Mouse (Mus musculus) MEL (cell line): ENCODE results near the gene Haus2. TPM values are rescaled to one million over a fixed set of nuclear protein-coding genes. Genes with fewer than 3 reads are reported as not detected.
A peak's percentile ranks its signal among the peaks of the same experiment; 100 is the strongest.

Experiments
- DNase-seq: peaks from one replicate; pipeline ENCODE4 v3.0.0; 2011; ENCODE audit warnings: low read depth, low spot score
- H3K27ac ChIP-seq: 2 replicates; pipeline ENCODE4 v1.5.1; 2012; ENCODE audit warnings: low read depth, mild to moderate bottlenecking, control low read depth, low read length, moderate library complexity; ENCODE audit not compliant: control insufficient read depth
- H3K27me3 ChIP-seq, 2 experiments: fragments of 150-350 bp in 1 of 2; sonication (generic) in 1 of 2; 2 replicates each; pipeline ENCODE4 v1.6.1; 2012; ENCODE audit warnings: low read length in 2 of 2, mild to moderate bottlenecking in 2 of 2, improper control_type of control experiment in 1 of 2, moderate library complexity in 1 of 2; ENCODE audit not compliant: insufficient read depth in 2 of 2, control insufficient read depth in 1 of 2
- H3K36me3 ChIP-seq, 2 experiments: 2 replicates each; pipeline ENCODE4 v1.6.1; 2012 to 2014; ENCODE audit warnings: low read length in 2 of 2, improper control_type of control experiment in 1 of 2, inconsistent platforms in 1 of 2, mild to moderate bottlenecking in 1 of 2; ENCODE audit not compliant: insufficient read depth in 2 of 2, control insufficient read depth in 1 of 2
- H3K4me1 ChIP-seq, 2 experiments: fragments of 150-350 bp in 1 of 2; sonication (generic) in 1 of 2; 2 replicates each; pipeline ENCODE4 v1.6.1; 2012; ENCODE audit warnings: low read length in 2 of 2, improper control_type of control experiment in 1 of 2, mild to moderate bottlenecking in 1 of 2; ENCODE audit not compliant: insufficient read depth in 2 of 2, control insufficient read depth in 1 of 2
- H3K4me3 ChIP-seq, 2 experiments: fragments of 150-350 bp in 1 of 2; sonication (generic) in 1 of 2; 2 replicates each; pipeline ENCODE4 v1.5.1; 2012; ENCODE audit warnings: low read depth in 2 of 2, low read length in 2 of 2, mild to moderate bottlenecking in 2 of 2, moderate library complexity in 2 of 2, control low read depth in 1 of 2, improper control_type of control experiment in 1 of 2; ENCODE audit not compliant: control insufficient read depth in 1 of 2, insufficient read depth in 1 of 2
- H3K79me2 ChIP-seq: 2 replicates; pipeline ENCODE4 v1.6.1; 2012; ENCODE audit warnings: mild to moderate bottlenecking, low read length, moderate library complexity; ENCODE audit not compliant: control insufficient read depth, poor library complexity, insufficient read depth
- H3K9ac ChIP-seq: 2 replicates; pipeline ENCODE4 v1.6.1; 2012; ENCODE audit warnings: low read depth, mild to moderate bottlenecking, control low read depth, low read length, moderate library complexity; ENCODE audit not compliant: control insufficient read depth, poor library complexity, severe bottlenecking
- H3K9me3 ChIP-seq: fragments of 150-350 bp; sonication (generic); replicated peaks from 2 replicates; pipeline ENCODE4 v1.6.1; 2012; ENCODE audit warnings: mild to moderate bottlenecking, low read length, improper control_type of control experiment, moderate library complexity; ENCODE audit not compliant: insufficient read depth
- BHLHE40 ChIP-seq: IDR thresholded peaks from 2 replicates; pipeline ENCODE4 v1.6.1; 2012; ENCODE audit warnings: low read depth, mild to moderate bottlenecking, inconsistent platforms, low read length, improper control_type of control experiment, borderline replicate concordance
- CTCF ChIP-seq, 3 experiments: IDR thresholded peaks in 2 of 3; conservative IDR thresholded peaks in 1 of 3; 2 replicates each; pipeline ENCODE4 v1.5.1; 2011 to 2012; ENCODE audit warnings: low read length in 3 of 3, low read depth in 2 of 3, mild to moderate bottlenecking in 2 of 3, improper control_type of control experiment in 1 of 3, inconsistent platforms in 1 of 3, mixed read lengths in 1 of 3, moderate library complexity in 1 of 3; ENCODE audit not compliant: control insufficient read depth in 1 of 3, insufficient read depth in 1 of 3, poor library complexity in 1 of 3, severe bottlenecking in 1 of 3
- E2F4 ChIP-seq: IDR thresholded peaks from 2 replicates; pipeline ENCODE4 v1.6.1; 2011; ENCODE audit warnings: low read depth, low read length, improper control_type of control experiment, borderline replicate concordance
- ELF1 ChIP-seq: IDR thresholded peaks from 2 replicates; pipeline ENCODE4 v1.6.1; 2014; ENCODE audit warnings: low read depth, mild to moderate bottlenecking, inconsistent platforms, low read length, improper control_type of control experiment, moderate library complexity
- EP300 ChIP-seq, 2 experiments: IDR thresholded peaks; 2 replicates each; pipeline ENCODE4 v1.6.1; 2011; ENCODE audit warnings: improper control_type of control experiment in 2 of 2, low read length in 2 of 2, low read depth in 1 of 2, mild to moderate bottlenecking in 1 of 2
- ETS1 ChIP-seq: IDR thresholded peaks from 2 replicates; pipeline ENCODE4 v1.6.1; 2012; ENCODE audit warnings: low read depth, mild to moderate bottlenecking, inconsistent platforms, low read length, improper control_type of control experiment, moderate library complexity
- GABPA ChIP-seq: IDR thresholded peaks from 2 replicates; pipeline ENCODE4 v1.6.1; 2012; ENCODE audit warnings: low read depth, mild to moderate bottlenecking, inconsistent platforms, low read length, improper control_type of control experiment, moderate library complexity
- GATA1 ChIP-seq: IDR thresholded peaks from 2 replicates; pipeline ENCODE4 v1.6.1; 2011; ENCODE audit warnings: low read depth, low read length, improper control_type of control experiment
- JUND ChIP-seq: IDR thresholded peaks from 2 replicates; pipeline ENCODE4 v1.6.1; 2011; ENCODE audit warnings: low read depth, mild to moderate bottlenecking, improper control_type of control experiment, low read length
- MAFK ChIP-seq: IDR thresholded peaks from 2 replicates; pipeline ENCODE4 v1.6.1; 2011; ENCODE audit warnings: low read depth, mild to moderate bottlenecking, low read length, improper control_type of control experiment, borderline replicate concordance
- MAX ChIP-seq: IDR thresholded peaks from 2 replicates; pipeline ENCODE4 v1.6.1; 2011; ENCODE audit warnings: low read length, improper control_type of control experiment
- MEF2A ChIP-seq: IDR thresholded peaks from 2 replicates; pipeline ENCODE4 v1.6.1; 2014; ENCODE audit warnings: low read depth, mild to moderate bottlenecking, inconsistent platforms, low read length, improper control_type of control experiment; ENCODE audit not compliant: poor library complexity, insufficient replicate concordance, severe bottlenecking; ENCODE audit errors: extremely low read depth
- MYC ChIP-seq: IDR thresholded peaks from 2 replicates; pipeline ENCODE4 v1.6.1; 2011; ENCODE audit warnings: low read depth, mild to moderate bottlenecking, low read length, improper control_type of control experiment, moderate library complexity
- NELFE ChIP-seq: IDR thresholded peaks from 2 replicates; pipeline ENCODE4 v1.6.1; 2011; ENCODE audit warnings: low read depth, low read length, improper control_type of control experiment
- POLR2AphosphoS2 ChIP-seq: IDR thresholded peaks from 2 replicates; pipeline ENCODE4 v1.6.1; 2011; ENCODE audit warnings: low read length, improper control_type of control experiment
- POLR2AphosphoS5 ChIP-seq: IDR thresholded peaks from 2 replicates; pipeline ENCODE4 v1.6.1; 2012; ENCODE audit warnings: low read depth, borderline replicate concordance, mild to moderate bottlenecking, inconsistent platforms, low read length, moderate library complexity, mixed read lengths
- RAD21 ChIP-seq: IDR thresholded peaks from 2 replicates; pipeline ENCODE4 v1.6.1; 2011; ENCODE audit warnings: mild to moderate bottlenecking, low read depth, low read length, improper control_type of control experiment
- SIN3A ChIP-seq: IDR thresholded peaks from 2 replicates; pipeline ENCODE4 v1.6.1; 2012; ENCODE audit warnings: low read length, improper control_type of control experiment, inconsistent platforms
- TAL1 ChIP-seq: IDR thresholded peaks from 2 replicates; pipeline ENCODE4 v1.6.1; 2012; ENCODE audit warnings: mild to moderate bottlenecking, inconsistent platforms, low read length, moderate library complexity, mixed read lengths
- TBP ChIP-seq: IDR thresholded peaks from 2 replicates; pipeline ENCODE4 v1.8.0; 2011; ENCODE audit warnings: low read depth, low read length, improper control_type of control experiment
- UBTF ChIP-seq: IDR thresholded peaks from 2 replicates; pipeline ENCODE4 v1.6.1; 2012; ENCODE audit warnings: low read depth, mild to moderate bottlenecking, inconsistent platforms, low read length, improper control_type of control experiment, moderate library complexity, borderline replicate concordance; ENCODE audit not compliant: insufficient read depth
- ZC3H11A ChIP-seq: IDR thresholded peaks from 2 replicates; pipeline ENCODE4 v1.6.1; 2012; ENCODE audit warnings: low read depth, mild to moderate bottlenecking, inconsistent platforms, low read length, improper control_type of control experiment
- ZMIZ1 ChIP-seq: IDR thresholded peaks from 2 replicates; pipeline ENCODE4 v1.6.1; 2012; ENCODE audit warnings: low read depth, mild to moderate bottlenecking, inconsistent platforms, low read length, improper control_type of control experiment, moderate library complexity
- ZNF384 ChIP-seq: IDR thresholded peaks from 2 replicates; pipeline ENCODE4 v1.6.1; 2012; ENCODE audit warnings: low read depth, mild to moderate bottlenecking, inconsistent platforms, low read length, improper control_type of control experiment
- polyA plus RNA-seq, 2 experiments: library from polyadenylated mRNA; stranded (reverse) in 1 of 2; unstranded in 1 of 2; fragments of >175 nt in 1 of 2; fragments of >200 nt in 1 of 2; gene quantifications; 2 replicates each; pipeline versions ENCODE4 v1.2.1 to v1.2.4; 2012; ENCODE audit warnings: low replicate concordance in 2 of 2, low read depth in 1 of 2; ENCODE audit not compliant: insufficient read length in 2 of 2, insufficient read depth in 1 of 2, missing spikeins in 1 of 2
- total RNA-seq: library from RNA; depleted of rRNA; stranded (reverse); fragments of 300-350 nt; gene quantifications from 2 replicates; pipeline ENCODE4 v1.2.3, GENCODE M21; 2012

Haus2 gene
- total and polyA plus RNA-seq, 3 experiments = 14.5 to 16.7 TPM; not detected in 1

DNA sequence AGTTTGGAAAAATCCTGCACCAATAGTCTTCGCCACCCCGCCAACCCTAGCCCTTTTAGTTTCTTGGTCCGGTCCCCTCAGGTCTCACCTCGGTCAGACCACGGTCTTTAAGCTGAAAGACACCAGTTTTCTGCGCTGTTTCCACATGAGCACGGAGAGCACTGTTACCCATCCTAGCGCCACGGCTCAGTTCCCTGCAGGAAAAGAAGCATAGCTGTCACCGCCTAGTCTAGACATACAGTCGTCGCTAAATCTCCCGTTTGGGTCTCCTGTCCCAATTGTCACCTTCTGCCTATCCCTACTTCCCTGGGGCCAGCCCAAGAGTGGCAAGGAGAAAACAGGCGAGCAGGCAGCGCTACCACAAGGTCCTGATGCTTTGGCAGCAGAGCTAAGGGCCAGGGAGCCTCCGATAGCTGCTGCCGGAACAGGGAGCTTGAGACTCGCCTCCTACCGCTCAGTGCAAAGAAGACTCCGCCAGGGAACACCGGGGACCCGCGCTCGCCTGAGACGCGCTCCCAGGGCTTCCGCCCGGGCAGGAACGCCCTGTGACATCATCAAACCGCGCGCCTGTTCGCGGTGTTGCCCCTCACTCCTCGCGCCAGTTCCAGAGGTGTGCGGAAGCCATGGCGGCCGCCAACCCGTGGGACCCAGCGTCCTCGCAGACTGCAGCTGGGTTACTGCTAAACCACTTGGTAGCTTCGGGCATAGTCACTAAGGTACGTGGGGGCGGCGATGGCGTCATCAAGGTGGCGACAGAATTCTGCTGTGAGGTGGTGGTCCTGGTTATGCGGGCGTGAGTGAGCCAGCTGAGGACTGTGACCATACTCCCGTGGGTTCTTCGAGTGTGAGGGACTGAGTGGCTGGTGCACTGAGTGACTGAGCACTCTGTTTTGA, at the start of gene Haus2, which contains the start of gene Lrrc57 (continued):
- no peak; a peak in 1 of 6 replicates for TF ChIP-seq CTCF (IDR thresholded peaks at IDR 0.05 in 2 of 3, conservative IDR thresholded peaks at IDR 0.05 in 1 of 3; ENCODE audit: control insufficient read depth in 1 of 3, insufficient read depth in 1 of 3, low read depth in 2 of 3, low read length in 3 of 3, poor library complexity in 1 of 3, severe bottlenecking in 1 of 3)
- TF ChIP-seq BHLHE40 = no peak
- no peak for TF ChIP-seq ETS1
- TF ChIP-seq SIN3A = peak; percentile 95
- TF ChIP-seq ELF1 = peak; percentile 91
- TF ChIP-seq, all 39 proteins: peak for 15

GRCm38 (mm10) chr2:120561524-120561923, 47.7 kb upstream of the Haus2 start:
- Histone ChIP-seq H3K27me3 (no peaks in the 10 kb centered on the region), H3K9me3 (no peaks in the 10 kb centered on the region), H3K4me3 (no peak overlapping the region), H3K27ac (no peak overlapping the region), H3K36me3 (peaks cover 9 to 49% of the 10 kb centered on the region in 2 experiments), H3K79me2 (peaks cover 53% of the 10 kb centered on the region), H3K9ac (no peak overlapping the region), H3K4me1 (peaks cover 14 to 23% of the 10 kb centered on the region in 2 experiments)
- DNase-seq = no peak
- no peak for TF ChIP-seq TBP
- no peak for TF ChIP-seq SIN3A
- TF ChIP-seq MYC = no peak
- no peak for TF ChIP-seq E2F4
- no peak for TF ChIP-seq EP300 (IDR thresholded peaks at IDR 0.05; ENCODE audit: low read depth in 1 of 2, low read length in 2 of 2)
- TF ChIP-seq GATA1 = no peak
- TF ChIP-seq TAL1 = no peak
- no peak for TF ChIP-seq ZMIZ1
- no peak for TF ChIP-seq GABPA
- TF ChIP-seq ZNF384 = no peak
- no peak for TF ChIP-seq UBTF
- no peak for TF ChIP-seq POLR2AphosphoS2
- TF ChIP-seq JUND = no peak
- no peak for TF ChIP-seq NELFE
- no peak for TF ChIP-seq MEF2A
- TF ChIP-seq POLR2AphosphoS5 = no peak
- TF ChIP-seq MAX = no peak
- no peak for TF ChIP-seq RAD21
- no peak for TF ChIP-seq MAFK
- TF ChIP-seq ZC3H11A = no peak
